Mouse (Mus musculus) MEL (cell line): ENCODE data around the gene Lsamp. TPM values are rescaled to one million over a fixed set of nuclear protein-coding genes. Genes with fewer than 3 reads are reported as not detected.
A peak's percentile ranks its signal among the peaks of the same experiment; 100 is the strongest.

Experiments
- DNase-seq: peaks from one replicate; pipeline ENCODE4 v3.0.0; 2011; ENCODE audit warnings: low read depth, low spot score
- H3K27ac ChIP-seq: 2 replicates; pipeline ENCODE4 v1.5.1; 2012; ENCODE audit warnings: low read depth, mild to moderate bottlenecking, control low read depth, low read length, moderate library complexity; ENCODE audit not compliant: control insufficient read depth
- H3K27me3 ChIP-seq, 2 experiments: fragments of 150-350 bp in 1 of 2; sonication (generic) in 1 of 2; 2 replicates each; pipeline ENCODE4 v1.6.1; 2012; ENCODE audit warnings: low read length in 2 of 2, mild to moderate bottlenecking in 2 of 2, improper control_type of control experiment in 1 of 2, moderate library complexity in 1 of 2; ENCODE audit not compliant: insufficient read depth in 2 of 2, control insufficient read depth in 1 of 2
- H3K36me3 ChIP-seq, 2 experiments: 2 replicates each; pipeline ENCODE4 v1.6.1; 2012 to 2014; ENCODE audit warnings: low read length in 2 of 2, improper control_type of control experiment in 1 of 2, inconsistent platforms in 1 of 2, mild to moderate bottlenecking in 1 of 2; ENCODE audit not compliant: insufficient read depth in 2 of 2, control insufficient read depth in 1 of 2
- H3K4me1 ChIP-seq, 2 experiments: fragments of 150-350 bp in 1 of 2; sonication (generic) in 1 of 2; 2 replicates each; pipeline ENCODE4 v1.6.1; 2012; ENCODE audit warnings: low read length in 2 of 2, improper control_type of control experiment in 1 of 2, mild to moderate bottlenecking in 1 of 2; ENCODE audit not compliant: insufficient read depth in 2 of 2, control insufficient read depth in 1 of 2
- H3K4me3 ChIP-seq, 2 experiments: fragments of 150-350 bp in 1 of 2; sonication (generic) in 1 of 2; 2 replicates each; pipeline ENCODE4 v1.5.1; 2012; ENCODE audit warnings: low read depth in 2 of 2, low read length in 2 of 2, mild to moderate bottlenecking in 2 of 2, moderate library complexity in 2 of 2, control low read depth in 1 of 2, improper control_type of control experiment in 1 of 2; ENCODE audit not compliant: control insufficient read depth in 1 of 2, insufficient read depth in 1 of 2
- H3K79me2 ChIP-seq: 2 replicates; pipeline ENCODE4 v1.6.1; 2012; ENCODE audit warnings: mild to moderate bottlenecking, low read length, moderate library complexity; ENCODE audit not compliant: control insufficient read depth, poor library complexity, insufficient read depth
- H3K9ac ChIP-seq: 2 replicates; pipeline ENCODE4 v1.6.1; 2012; ENCODE audit warnings: low read depth, mild to moderate bottlenecking, control low read depth, low read length, moderate library complexity; ENCODE audit not compliant: control insufficient read depth, poor library complexity, severe bottlenecking
- H3K9me3 ChIP-seq: fragments of 150-350 bp; sonication (generic); replicated peaks from 2 replicates; pipeline ENCODE4 v1.6.1; 2012; ENCODE audit warnings: mild to moderate bottlenecking, low read length, improper control_type of control experiment, moderate library complexity; ENCODE audit not compliant: insufficient read depth
- CHD1 ChIP-seq: IDR thresholded peaks from 2 replicates; pipeline ENCODE4 v1.6.1; 2012; ENCODE audit warnings: low read depth, mild to moderate bottlenecking, inconsistent platforms, low read length, improper control_type of control experiment
- CTCF ChIP-seq, 3 experiments: IDR thresholded peaks in 2 of 3; conservative IDR thresholded peaks in 1 of 3; 2 replicates each; pipeline ENCODE4 v1.5.1; 2011 to 2012; ENCODE audit warnings: low read length in 3 of 3, low read depth in 2 of 3, mild to moderate bottlenecking in 2 of 3, improper control_type of control experiment in 1 of 3, inconsistent platforms in 1 of 3, mixed read lengths in 1 of 3, moderate library complexity in 1 of 3; ENCODE audit not compliant: control insufficient read depth in 1 of 3, insufficient read depth in 1 of 3, poor library complexity in 1 of 3, severe bottlenecking in 1 of 3
- EP300 ChIP-seq, 2 experiments: IDR thresholded peaks; 2 replicates each; pipeline ENCODE4 v1.6.1; 2011; ENCODE audit warnings: improper control_type of control experiment in 2 of 2, low read length in 2 of 2, low read depth in 1 of 2, mild to moderate bottlenecking in 1 of 2
- ETS1 ChIP-seq: IDR thresholded peaks from 2 replicates; pipeline ENCODE4 v1.6.1; 2012; ENCODE audit warnings: low read depth, mild to moderate bottlenecking, inconsistent platforms, low read length, improper control_type of control experiment, moderate library complexity
- GATA1 ChIP-seq: IDR thresholded peaks from 2 replicates; pipeline ENCODE4 v1.6.1; 2011; ENCODE audit warnings: low read depth, low read length, improper control_type of control experiment
- MAZ ChIP-seq: IDR thresholded peaks from 2 replicates; pipeline ENCODE4 v1.6.1; 2012; ENCODE audit warnings: low read depth, mild to moderate bottlenecking, inconsistent platforms, low read length, improper control_type of control experiment
- SIN3A ChIP-seq: IDR thresholded peaks from 2 replicates; pipeline ENCODE4 v1.6.1; 2012; ENCODE audit warnings: low read length, improper control_type of control experiment, inconsistent platforms
- TAL1 ChIP-seq: IDR thresholded peaks from 2 replicates; pipeline ENCODE4 v1.6.1; 2012; ENCODE audit warnings: mild to moderate bottlenecking, inconsistent platforms, low read length, moderate library complexity, mixed read lengths
- TCF12 ChIP-seq: IDR thresholded peaks from 2 replicates; pipeline ENCODE4 v1.6.1; 2014; ENCODE audit warnings: low read depth, mild to moderate bottlenecking, inconsistent platforms, low read length, improper control_type of control experiment, moderate library complexity
- USF1 ChIP-seq: IDR thresholded peaks from 2 replicates; pipeline ENCODE4 v1.6.1; 2014; ENCODE audit warnings: low read depth, mild to moderate bottlenecking, inconsistent platforms, low read length, improper control_type of control experiment, moderate library complexity
- ZKSCAN1 ChIP-seq: IDR thresholded peaks from 2 replicates; pipeline ENCODE4 v1.6.1; 2012; ENCODE audit warnings: low read depth, mild to moderate bottlenecking, inconsistent platforms, low read length, improper control_type of control experiment, moderate library complexity
- polyA plus RNA-seq, 2 experiments: library from polyadenylated mRNA; stranded (reverse) in 1 of 2; unstranded in 1 of 2; fragments of >175 nt in 1 of 2; fragments of >200 nt in 1 of 2; gene quantifications; 2 replicates each; pipeline versions ENCODE4 v1.2.1 to v1.2.4; 2012; ENCODE audit warnings: low replicate concordance in 2 of 2, low read depth in 1 of 2; ENCODE audit not compliant: insufficient read length in 2 of 2, insufficient read depth in 1 of 2, missing spikeins in 1 of 2
- total RNA-seq: library from RNA; depleted of rRNA; stranded (reverse); fragments of 300-350 nt; gene quantifications from 2 replicates; pipeline ENCODE4 v1.2.3, GENCODE M21; 2012

Gene Lsamp
- total and polyA plus RNA-seq, 3 experiments, result 0.42 TPM; not detected in 2

GRCm38 (mm10) chr16:40709574-40709973 lies 725.4 kb downstream of the Lsamp start:
- H3K9ac ChIP-seq, result no peak overlapping the region
- no peak overlapping the region for H3K4me3 ChIP-seq
- H3K9me3 ChIP-seq, result no peaks in the 10 kb centered on the region
- H3K79me2 ChIP-seq, result no peaks in the 10 kb centered on the region
- no peaks in the 10 kb centered on the region for H3K27me3 ChIP-seq
- no peak overlapping the region for H3K27ac ChIP-seq
- DNase-seq, result peak; percentile 8
- peaks cover 0 to 2% of the 10 kb centered on the region in 2 experiments; a peak in 1 of 4 replicates for H3K4me1 ChIP-seq
- 0 out of 2 replicates have a peak, but pooled peaks have one; percentile 11 for TF ChIP-seq TAL1
- no peak for TF ChIP-seq ZKSCAN1
- 0 out of 2 replicates have a peak, but pooled peaks have one; percentile 7 for TF ChIP-seq GATA1
- peak; percentile 51; the same call in 1 of the 2 replicates for TF ChIP-seq TCF12
- TF ChIP-seq, all 39 proteins: peak for 3
- no peaks in the 10 kb centered on the region for H3K36me3 ChIP-seq

GRCm38 (mm10) chr16:40710068-40710467 lies 725.9 kb downstream of the Lsamp start:
- Histone ChIP-seq H3K36me3 (no peaks in the 10 kb centered on the region), H3K27me3 (no peaks in the 10 kb centered on the region), H3K4me3 (no peak overlapping the region), H3K27ac (no peak overlapping the region), H3K4me1 (peaks cover 0 to 2% of the 10 kb centered on the region in 2 experiments; a peak in 1 of 4 replicates), H3K79me2 (no peaks in the 10 kb centered on the region)
- DNase-seq, result no peak
- TF ChIP-seq USF1, result no peak
- no peak for TF ChIP-seq MAZ
- no peak for TF ChIP-seq CHD1
- no peak for TF ChIP-seq CTCF (IDR thresholded peaks at IDR 0.05 in 2 of 3, conservative IDR thresholded peaks at IDR 0.05 in 1 of 3; ENCODE audit: control insufficient read depth in 1 of 3, insufficient read depth in 1 of 3, low read depth in 2 of 3, low read length in 3 of 3, poor library complexity in 1 of 3, severe bottlenecking in 1 of 3)
- TF ChIP-seq, all 39 proteins: peak for 0
- Histone ChIP-seq H3K9ac (no peak overlapping the region), H3K9me3 (no peaks in the 10 kb centered on the region)

- no peak overlapping the region for H3K4me3 ChIP-seq
- H3K27ac ChIP-seq, result no peak overlapping the region
- no peaks in the 10 kb centered on the region for H3K36me3 ChIP-seq
- DNase-seq, result peak; percentile 8
- no peak overlapping the region for H3K9ac ChIP-seq
- no peaks in the 10 kb centered on the region for H3K27me3 ChIP-seq
- TF ChIP-seq SIN3A (no peak), ETS1 (0 out of 2 replicates have a peak, but pooled peaks have one; percentile 10), EP300 (IDR thresholded peaks at IDR 0.05; ENCODE audit: low read depth in 1 of 2, low read length in 2 of 2) (peak in 1 of 2 experiments; percentile 41; a peak in 1 of 4 replicates), TCF12 (peak; percentile 50; the same call in 1 of the 2 replicates)
- no peaks in the 10 kb centered on the region for H3K9me3 ChIP-seq
- no peaks in the 10 kb centered on the region for H3K79me2 ChIP-seq
- H3K4me1 ChIP-seq, result peaks cover 0 to 2% of the 10 kb centered on the region in 2 experiments; a peak in 1 of 4 replicates
Observed at GRCm38 (mm10) chr16:40710491-40710890, 726.3 kb downstream of the Lsamp start.
